Mouse (Mus musculus) embryo, embryonic 11.5 days (tissue): ENCODE data around the gene Gdf3.
A peak's percentile ranks its signal among the peaks of the same experiment; 100 is the strongest.
"Not testable (repeated sequence)": the region's sequence is repeated elsewhere in the genome, so short reads cannot be mapped to it uniquely, and the experiment has no call there.

ENCODE experiments used
- DNase-seq: peaks from one replicate; pipeline ENCODE4 v3.0.0-alpha.2; 2012; ENCODE audit warnings: low read depth, low spot score

Gene Gdf3

DNA sequence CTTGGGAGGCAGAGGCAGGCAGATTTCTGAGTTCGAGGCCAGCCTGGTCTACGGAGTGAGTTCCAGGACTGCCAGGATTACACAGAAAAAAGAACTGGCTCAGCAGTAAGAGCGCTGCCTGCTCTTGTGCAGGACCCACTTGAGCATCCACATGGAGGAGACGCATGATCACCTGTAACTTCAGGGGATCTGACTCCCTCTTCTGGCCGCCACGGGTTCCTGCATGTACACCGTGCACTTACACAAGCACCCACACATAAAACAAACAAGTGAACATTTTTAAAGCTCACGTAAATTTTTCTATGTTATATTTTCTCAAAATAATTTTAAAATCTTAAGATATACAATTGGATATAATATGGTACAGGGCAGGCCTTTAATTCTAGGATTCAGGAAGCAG, 4.4 kb downstream of the Gdf3 start:
- DNase-seq, result no peak

DNA sequence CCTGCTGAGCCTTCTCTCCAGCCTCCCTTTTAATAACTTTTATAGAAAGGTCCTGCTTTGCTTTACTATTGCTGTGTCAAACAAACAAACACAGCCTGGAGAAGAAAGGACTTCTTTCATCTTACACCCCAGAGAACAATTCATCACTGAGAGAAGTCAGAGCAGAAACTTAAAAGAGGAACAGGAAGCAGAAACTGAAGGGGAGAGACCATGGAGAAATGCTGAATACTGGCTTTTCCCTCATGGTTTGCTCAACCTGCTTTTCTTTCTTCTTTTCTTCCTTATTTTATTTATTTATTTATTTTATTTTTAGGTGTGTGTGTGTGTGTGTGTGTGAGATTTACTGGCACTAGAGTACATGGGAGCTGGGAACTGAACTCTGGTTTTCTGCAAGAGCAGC, 5.6 kb downstream of the Gdf3 start:
- DNase-seq, result no peak

DNA sequence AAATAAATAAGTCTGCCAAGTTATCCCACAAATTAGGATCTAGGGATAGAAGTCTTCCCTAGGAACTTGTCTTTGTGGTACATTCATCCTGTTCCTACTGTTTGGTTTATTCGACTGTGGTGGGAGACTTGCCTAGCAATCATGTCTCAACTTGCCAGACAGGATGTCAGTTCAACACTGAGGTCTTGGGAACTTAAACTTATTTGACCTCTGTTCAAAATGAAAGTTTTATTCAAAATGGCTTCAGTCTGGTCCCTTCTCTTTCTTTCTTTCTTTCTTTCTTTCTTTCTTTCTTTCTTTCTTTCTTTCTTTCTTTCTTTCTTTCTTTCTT, 6.9 kb downstream of the Gdf3 start:
- DNase-seq, result no peak

DNA sequence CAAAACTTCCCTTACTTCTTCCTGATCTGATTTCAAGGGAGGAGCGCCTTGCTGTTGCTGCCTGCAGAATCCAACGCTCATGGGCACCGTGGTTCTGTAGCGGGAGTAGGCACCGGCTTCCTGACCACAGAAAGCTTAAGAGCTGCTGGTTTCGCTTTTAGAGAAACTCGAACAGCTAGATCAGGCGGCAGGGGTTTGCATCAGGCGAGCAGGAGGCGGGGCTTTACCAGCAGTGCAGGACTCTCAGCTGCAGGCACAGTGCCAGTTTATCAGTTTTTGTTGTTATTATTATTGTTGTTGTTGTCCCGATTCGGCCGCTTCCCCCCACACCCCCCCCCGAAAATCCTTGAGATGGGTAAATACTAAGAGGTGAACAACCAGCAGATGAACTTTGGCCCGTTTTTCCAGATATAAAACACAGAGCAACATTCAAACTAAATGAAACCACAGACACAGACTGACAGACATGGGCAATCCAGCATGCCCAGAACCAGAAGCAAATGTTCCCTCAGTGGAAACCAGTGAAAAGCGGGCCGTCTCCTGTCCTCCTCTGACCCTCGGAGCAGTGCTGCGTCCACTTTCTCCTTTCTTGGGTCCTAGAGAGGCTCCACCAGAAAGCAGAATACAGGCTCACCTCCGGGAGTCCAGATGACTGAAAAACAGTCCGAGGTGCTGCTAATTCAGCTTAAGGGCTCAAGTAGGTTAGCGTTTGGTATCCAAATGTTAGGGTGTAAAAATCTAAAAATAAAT, 7.5 kb downstream of the Gdf3 start, which contains the start of gene Apobec1:
Apobec1 (minus strand) TSS at position 203 of the 750 bp plus-strand sequence.
- DNase-seq, result peak; percentile 44

DNA sequence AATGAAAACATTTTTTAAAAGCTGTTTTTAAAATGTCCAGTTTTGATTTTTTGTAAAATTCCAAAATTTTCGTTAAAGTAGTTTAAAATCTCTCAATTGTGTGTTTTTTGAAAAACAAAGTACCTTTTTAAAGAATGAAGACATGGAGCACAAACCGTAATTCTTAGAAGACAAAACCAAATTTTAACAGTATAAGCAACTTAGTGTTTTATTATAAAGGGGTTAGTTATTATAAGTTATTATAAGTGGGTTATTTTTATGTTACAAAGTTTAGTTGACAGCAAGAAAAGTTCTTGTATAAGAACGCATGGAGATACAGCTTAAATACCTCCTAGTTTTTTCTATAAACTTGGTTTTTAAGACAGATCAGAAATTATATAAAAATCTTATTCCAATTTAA, 8.3 kb downstream of the Gdf3 start:
- DNase-seq, result no peak

DNA sequence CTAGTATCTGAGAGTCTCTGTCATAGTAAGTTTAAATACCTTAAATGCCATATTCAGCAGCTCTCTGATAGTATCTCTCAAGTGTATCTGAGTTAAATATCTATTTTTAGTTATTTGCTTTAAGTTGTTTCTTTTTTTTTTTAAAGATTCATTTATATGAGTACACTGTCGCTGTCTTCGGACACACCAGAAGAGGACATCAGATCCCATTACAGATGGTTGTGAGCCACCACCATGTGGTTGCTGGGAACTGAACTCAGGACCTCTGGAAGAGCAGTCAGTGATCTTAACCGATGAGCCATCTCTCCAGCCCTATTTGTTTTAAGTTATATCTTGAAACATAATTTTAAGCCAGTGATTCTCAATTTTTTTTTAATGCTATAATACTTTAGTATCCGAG, 8.9 kb downstream of the Gdf3 start:
- DNase-seq, result no peak

DNA sequence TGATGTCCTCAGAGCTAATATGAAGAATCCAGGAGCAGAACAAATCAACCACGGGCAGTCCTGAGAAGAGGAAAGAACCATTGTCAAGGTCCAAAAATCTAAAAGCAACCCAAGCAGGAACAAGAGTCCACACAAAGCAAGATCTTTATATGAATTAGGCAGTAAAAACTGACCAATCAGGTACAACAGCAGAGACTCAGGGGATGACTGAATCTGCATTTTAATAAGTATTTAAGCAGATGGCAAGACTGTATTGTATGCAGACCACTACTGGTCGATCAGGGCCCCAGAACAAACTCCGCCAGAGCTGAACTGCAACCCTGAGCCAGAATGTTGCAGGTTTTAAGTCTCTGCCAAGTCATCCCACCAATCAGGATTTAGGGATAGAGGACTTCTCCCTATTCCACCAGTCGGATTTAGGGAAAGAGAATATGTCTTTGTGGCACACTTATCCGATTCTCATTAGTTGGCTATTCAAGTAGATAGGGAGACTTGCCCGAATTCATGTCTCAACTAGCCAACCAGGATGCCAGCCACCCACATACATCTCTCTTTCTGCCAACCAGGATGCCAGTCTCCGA, 9.7 kb downstream of the Gdf3 start:
- DNase-seq, result no peak

DNA sequence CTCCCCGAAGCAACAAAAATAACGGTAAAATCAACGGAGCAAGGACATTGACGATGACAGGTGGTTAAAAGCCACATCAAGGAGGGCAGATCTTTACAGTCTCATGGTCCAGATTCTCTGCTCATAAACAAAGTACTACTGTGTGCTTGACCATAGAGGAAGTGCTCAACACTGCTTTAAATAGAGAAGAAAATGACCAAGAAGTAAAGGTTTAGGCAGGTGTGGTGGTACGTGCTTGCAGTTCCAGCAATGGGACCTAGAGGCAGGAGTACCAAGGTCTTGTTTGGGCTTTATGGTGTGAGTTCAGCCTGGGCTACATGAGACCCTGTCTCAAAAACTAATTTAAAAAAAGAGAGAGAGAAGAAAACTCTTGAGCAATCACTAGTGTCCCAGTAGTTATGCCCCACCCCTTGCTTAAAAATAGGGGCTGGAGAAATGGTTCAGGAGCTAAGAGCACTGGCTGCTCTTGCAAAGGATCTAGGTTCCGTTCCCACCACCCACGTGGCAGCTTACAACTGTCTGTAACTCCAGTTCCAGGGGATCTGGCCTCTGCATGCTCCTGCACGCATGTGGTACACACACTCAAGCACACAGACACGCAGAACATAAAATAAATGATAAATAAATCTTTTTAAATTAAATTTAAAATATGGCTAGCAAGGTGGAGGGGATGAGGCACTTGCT, 10.7 kb downstream of the Gdf3 start:
- DNase-seq, result no peak

DNA sequence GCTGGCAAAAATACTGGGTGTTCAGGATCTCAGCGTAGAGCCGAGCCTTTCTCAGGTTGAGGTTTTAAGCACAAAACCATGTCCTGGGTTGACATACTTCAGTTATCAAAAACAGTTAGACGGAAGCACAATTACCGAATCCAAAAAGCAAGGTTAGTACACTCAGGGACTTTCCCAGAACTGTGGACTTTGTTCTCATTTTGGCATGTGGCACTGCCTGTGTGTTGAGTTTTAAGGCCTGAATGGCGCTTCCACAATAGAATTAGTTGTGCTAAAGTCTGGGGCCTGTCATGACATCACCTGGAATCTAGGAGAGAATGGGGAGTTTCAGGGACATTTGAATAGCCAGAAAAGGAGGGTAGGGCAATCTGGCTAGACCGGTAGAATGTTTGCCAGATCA, 11.5 kb downstream of the Gdf3 start:
- DNase-seq, result no peak

DNA sequence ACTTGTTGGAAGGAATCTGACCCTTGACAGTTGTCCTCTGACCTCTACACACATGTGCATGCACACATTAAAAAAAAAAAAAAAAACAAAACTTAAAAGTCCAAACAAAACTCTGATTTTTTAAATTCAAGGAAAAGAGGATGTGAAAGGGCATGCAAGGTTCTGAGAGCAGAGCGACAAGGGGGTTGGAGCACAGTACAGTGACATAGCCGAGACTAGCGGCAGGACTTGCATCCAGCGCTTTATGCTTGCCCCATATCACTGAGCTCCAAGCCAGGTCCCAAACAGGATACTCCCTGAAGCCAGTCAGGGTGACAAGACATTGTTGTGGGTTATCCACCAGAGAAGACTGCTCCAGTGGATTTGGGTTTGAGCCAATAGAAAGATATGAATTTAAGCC, 11.9 kb downstream of the Gdf3 start:
- DNase-seq, result no peak

DNA sequence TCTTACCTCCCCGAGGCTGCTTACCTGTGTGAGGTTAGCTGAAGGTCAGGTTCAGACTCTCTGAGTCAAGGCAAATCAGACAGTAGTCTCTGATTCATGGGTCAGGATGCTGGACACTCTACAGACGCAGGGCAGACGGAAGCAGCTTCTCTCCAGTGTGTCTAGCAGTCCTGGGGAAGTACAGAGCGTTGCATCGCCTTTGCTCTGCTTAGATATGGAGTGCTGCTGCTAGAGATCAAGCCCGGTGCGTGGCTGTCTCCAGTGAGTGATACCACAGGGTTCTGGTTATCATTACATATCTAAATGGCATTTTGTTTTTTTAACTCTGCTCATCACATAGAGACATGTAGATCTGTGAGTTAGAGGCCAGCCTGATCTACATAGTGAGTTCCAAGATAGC, 13.3 kb downstream of the Gdf3 start:
- DNase-seq, result no peak

DNA sequence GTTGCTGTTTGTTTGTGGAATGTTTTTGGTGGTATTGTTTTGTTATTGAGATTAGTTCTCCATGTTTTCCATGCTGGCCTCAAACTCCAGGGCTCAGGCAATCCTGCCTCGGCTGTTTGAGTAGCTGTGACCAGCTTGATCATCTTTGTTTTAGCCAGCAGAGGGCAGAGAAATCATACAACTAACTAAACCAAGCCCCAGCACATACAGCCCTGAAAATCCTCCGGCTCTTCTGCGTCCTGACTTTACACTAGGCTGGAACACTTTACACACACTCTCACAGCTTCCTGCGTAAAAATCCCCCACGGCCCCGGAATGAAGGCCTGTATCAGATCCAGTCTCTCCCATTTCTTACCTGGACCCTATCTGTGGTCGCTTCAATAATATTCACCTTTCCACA, 14.2 kb downstream of the Gdf3 start:
- DNase-seq, result no peak

DNA sequence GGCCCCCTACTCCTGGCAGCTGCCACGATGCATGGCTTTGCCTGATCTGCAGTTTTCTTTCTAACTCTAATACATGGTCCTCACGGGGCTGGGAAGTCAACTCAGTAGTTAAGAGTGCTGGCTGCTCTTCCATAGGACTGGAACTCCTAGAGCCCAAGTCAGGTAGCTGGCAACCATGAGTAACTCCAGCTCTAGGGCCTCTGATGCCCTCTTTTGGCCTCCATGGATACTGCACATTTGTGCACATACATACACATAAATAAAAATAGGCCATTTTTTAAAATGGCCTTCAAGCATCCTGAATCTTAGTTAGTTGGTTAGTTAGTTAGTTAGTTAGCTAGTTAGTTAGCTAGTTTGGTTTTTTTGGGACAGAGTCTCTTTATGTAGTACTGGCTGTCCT, 17.0 kb downstream of the Gdf3 start:
- no peak for DNase-seq

DNA sequence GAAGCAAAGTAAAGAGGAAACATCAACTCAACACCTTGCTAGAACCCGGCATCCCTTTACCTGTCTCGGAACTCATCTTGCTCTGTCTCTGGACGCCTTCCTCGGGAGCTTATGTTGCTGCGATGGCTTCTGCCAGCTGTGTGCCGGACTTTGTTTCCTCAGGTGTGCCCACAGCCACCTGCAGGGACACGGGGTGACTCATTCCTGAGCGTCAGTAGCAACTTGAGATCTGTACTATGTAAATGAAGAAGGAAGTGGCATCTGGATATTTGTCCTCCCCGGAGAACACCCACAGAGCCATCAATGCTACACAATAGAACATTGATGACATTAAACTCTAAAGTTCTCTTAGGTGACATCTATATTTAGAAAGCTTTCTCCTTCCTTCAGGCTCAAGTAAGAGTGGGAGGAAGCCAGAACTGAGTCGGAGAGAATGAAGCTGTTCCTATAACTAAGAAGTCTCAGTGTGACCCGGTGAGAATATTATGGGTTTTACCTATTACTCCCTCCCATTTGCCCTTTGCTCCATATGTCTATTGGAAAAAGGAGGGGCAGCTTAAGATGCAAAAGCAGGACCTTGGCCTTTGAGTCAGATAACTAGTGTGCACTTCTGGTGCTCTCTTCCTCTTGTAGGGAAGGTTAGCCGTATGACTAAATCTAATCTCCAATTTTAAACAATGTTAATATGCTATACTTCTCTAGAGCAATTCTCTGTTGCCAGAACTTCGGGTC, 18.7 kb downstream of the Gdf3 start:
- no peak for DNase-seq

DNA sequence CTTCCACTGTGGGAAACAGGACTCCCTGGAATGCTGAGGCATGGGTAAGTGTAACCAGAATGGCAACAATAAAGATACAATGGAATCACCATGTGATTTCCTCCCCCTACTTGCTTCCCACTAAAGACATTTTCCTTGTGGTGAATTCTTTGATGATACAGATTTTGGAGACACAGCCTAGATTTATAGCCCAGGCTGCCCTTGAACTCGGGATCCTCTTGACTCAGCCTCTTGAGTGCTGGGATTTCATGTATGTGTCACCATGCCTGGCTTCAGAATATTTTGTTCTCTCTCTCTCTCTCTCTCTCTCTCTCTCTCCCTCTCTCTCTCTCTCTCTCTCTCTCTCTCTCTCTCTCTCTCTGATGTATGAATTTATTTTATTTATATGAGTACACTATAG, 30.8 kb downstream of the Gdf3 start:
- DNase-seq, result no peak

DNA sequence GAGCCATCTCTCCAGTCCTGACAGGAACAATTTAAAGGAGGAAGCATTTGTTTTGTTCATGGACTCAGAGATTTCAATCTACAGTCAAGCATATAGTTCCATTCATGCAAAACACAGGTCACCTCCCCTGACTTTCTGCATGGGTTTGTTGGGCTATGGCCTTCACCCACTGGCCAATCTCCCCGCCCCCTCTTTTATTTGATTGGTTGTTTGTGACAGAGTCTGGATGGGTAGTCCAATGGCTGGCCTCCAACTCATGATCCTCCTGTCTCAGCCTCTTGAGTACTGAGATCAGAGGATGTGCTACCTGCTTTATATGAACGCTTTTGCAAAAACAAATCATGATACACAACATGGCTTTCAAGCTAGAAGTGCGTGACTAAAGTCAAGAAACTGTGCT, 32.9 kb downstream of the Gdf3 start:
- no peak for DNase-seq

DNA sequence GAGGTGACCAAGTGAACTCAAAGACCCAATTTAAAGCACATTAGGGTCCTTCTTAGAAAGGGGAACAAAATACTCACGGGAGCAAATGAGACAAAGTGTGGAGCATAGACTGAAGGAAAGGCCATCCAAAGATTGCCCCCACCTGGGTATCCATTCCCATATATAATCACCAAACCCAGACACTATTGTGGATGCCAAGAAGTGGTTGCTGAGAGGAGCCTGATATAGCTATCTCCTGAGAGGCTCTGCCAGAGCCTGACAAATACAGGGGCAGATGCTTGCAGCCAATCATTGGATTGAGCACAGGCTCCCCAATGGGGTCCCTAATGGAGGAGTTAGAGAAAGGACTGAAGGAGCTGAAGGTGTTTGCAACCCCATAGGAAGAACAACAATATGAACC, 34.9 kb downstream of the Gdf3 start:
- DNase-seq, result not testable (repeated sequence)

DNA sequence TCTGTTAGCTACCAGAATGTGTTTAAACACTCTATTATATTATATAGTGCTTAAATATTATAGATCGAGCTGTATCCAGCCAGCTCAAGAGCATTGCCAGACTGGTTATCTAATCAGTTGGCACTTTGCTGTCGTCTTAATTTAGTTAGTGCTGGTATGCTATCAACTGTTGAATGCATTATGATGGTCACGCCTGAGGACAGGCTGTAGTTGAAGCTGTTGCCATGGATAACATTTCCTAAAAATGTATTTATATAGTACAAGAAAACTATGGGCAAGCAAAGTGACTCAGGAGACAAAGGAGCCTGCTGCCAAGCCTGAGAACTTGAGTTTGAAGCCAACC, 38.3 kb downstream of the Gdf3 start:
- DNase-seq, result no peak

DNA sequence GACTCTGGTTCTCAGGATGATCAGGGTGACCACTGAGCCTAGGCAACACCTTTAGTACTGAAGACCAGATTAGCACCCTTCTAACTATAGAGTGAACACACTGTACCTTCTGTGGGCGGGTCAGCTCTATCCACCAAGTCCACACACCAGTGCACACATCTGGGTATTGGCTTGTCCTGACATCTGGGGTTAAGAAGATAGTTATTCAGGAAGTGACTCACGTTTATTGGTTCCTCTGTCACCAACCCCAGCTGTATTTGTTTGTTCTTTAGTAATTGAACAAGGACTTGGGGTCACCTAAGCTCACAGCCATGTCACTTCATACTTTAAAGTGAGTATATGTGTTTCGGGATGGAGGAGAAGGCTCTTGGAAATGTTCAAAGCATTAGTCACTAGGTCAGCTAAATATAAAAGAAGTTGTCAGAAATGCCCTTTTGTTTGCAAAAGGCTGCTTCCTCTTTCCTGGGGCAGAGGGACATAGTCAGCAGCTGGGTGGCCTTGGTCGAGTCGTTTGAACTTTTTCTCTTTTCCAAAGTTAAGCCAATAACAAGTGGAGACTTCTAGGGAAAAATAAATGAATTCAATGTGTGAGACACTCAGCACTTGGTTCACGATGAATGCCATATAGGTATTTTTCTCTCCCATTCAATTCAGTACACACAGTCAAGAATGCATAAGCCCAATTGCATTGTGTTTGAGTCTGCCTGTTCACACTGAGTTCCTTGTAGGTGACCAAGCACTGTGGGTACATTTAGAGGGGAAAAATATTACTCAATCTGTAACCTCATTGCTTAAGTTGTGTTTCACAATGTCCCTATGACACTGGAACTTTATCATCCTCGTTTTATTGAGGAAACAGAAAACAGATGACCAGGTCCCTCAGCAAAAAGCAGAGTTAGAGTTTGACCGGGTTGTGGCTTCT, 38.9 kb downstream of the Gdf3 start:
- DNase-seq, result no peak

DNA sequence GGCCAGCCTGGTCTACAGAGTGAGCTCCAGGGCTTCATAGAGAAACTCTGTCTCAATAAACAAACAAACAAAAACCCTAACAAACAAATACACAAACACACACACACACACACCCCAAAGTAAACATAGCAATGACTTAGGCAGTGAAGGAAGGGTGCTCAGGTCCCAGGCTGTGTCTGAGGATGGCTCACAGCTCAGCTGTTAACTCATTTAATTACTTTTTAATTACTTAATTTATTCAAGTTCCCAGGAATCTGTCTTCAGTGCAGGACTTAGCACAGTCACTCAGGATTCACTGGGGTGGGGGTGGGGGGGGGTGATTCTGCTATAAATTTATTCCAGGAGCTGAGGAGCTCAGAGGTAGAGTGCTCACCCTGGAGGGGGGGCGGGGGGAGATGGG, 40.1 kb downstream of the Gdf3 start:
- DNase-seq, result no peak

DNA sequence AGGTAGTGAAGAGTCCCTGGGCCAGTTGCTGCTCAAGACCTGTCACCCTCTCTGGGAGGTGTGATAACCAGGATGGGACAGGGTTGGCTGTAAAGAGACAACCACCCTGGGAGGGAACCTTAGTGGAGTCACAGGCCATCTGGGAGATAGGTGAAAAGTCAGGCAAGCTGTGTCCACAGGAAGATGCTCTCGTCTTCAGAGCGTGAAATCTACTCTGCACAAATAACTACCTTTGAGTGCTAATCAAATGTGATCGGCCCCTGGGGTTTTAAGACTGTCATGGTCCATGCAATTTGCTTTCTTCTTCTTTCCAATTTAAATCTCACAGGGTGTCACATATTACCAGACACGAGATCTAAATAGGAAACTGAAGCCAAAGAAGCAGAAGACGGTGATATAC, 40.8 kb downstream of the Gdf3 start:
- no peak for DNase-seq
